Mouse (Mus musculus): ENCODE measurements at regions not wholly inside any gene's neighbourhood (a gene's known extent, or its start where the extent isn't known, plus 50 kb on each side); places are given as distances from the start of the nearest gene placed in this dataset.
"Not testable (repeated sequence)": the region's sequence is repeated elsewhere in the genome, so short reads cannot be mapped to it uniquely, and the experiment has no call there.

DNA sequence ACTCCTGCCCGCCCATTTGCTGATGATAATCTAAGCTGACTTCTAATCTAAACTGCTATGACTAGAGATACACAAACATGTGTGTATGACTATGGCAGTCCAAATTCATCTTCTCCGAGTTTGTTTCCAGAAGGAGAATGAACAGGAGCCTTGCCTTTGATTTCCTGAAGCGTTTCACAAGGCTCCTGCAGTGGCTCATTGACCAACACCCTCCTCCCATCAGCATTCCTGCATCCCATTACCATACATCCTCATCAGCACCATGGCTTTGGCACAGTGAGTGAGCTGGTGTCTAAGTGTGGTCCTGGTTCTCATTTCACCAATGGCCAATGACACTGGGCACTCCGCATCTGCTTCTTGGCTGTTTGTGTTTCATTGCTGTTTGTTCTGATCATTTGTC, 548.6 kb upstream of the Olfr1507 start:
- H3K27ac ChIP-seq (ENCODE audit: low read depth); H3K27me3 ChIP-seq (replicated peaks; ENCODE audit: control insufficient read depth, insufficient read depth, low read length); H3K4me2 ChIP-seq (ENCODE audit: low read length); H3K36me3 ChIP-seq (ENCODE audit: control insufficient read depth, insufficient read depth, low read length); H3K9me3 ChIP-seq (ENCODE audit: control insufficient read depth, low read length); H3K4me3 ChIP-seq (ENCODE audit: low read depth, low read length); DNase-seq (ENCODE audit: low spot score); ATAC-seq (replicated peaks; ENCODE audit: low FRiP score, low TSS enrichment, low read depth); H3K4me1 ChIP-seq (replicated peaks; ENCODE audit: control insufficient read depth, insufficient read depth, low read length); H3K9ac ChIP-seq (ENCODE audit: low read length): not testable (repeated sequence)
- WGBS: 64% methylated on average over 3 of the region's 4 CpGs

DNA sequence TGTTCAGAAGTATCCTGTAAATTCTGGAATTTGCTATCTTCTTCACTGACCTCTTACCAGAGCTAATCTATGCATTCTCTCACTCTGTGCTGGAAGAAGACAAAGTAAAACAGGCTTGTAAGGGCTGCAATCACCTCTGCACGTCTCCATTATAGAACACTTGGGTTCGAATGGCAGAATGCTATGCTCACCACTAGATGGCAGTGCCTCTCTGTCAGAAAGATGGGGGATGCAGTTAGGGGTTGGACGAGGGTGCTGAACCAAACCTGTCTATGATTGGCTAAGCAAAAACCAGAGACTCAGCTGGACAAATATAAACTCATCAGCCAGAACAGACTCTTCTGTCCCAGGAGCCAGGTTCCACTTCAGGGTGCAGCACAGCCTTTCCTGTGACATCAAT, 546.5 kb upstream of the Olfr1507 start:
- DNase-seq (ENCODE audit: low spot score); H3K36me3 ChIP-seq (ENCODE audit: control insufficient read depth, insufficient read depth, low read length); H3K27ac ChIP-seq (ENCODE audit: low read depth); H3K27me3 ChIP-seq (replicated peaks; ENCODE audit: control insufficient read depth, insufficient read depth, low read length); H3K4me2 ChIP-seq (ENCODE audit: low read length); H3K9me3 ChIP-seq (ENCODE audit: control insufficient read depth, low read length); H3K9ac ChIP-seq (ENCODE audit: low read length); ATAC-seq (replicated peaks; ENCODE audit: low FRiP score, low TSS enrichment, low read depth); H3K4me3 ChIP-seq (ENCODE audit: low read depth, low read length); H3K4me1 ChIP-seq (replicated peaks; ENCODE audit: control insufficient read depth, insufficient read depth, low read length): not testable (repeated sequence)
- 25% methylated on average over 3 of the region's 3 CpGs for WGBS

DNA sequence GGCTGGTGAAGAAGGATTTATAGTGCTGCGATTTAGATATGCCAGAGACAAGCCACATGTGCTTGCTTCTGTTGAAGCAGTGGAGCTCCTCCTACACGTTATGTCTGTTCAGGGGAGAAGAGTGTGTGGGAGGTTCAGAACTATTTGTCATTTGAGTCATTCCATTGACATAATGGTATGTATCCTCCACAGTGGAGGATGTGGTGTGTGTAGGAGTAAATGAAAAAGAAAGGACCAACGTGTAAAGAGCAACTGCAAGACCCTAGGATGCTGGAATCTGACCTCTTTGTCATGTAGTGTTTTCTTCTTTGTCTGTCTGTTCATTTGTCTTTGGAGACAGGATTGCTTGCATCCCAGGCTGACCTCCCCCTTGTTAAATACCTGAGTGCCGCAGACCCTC, 543.9 kb upstream of the Olfr1507 start:
- not testable (repeated sequence) for H3K4me3 ChIP-seq (ENCODE audit: low read depth, low read length); H3K9ac ChIP-seq (ENCODE audit: low read length); DNase-seq (ENCODE audit: low spot score); H3K4me2 ChIP-seq (ENCODE audit: low read length); H3K9me3 ChIP-seq (ENCODE audit: control insufficient read depth, low read length); H3K27ac ChIP-seq (ENCODE audit: low read depth); H3K4me1 ChIP-seq (replicated peaks; ENCODE audit: control insufficient read depth, insufficient read depth, low read length); ATAC-seq (replicated peaks; ENCODE audit: low FRiP score, low TSS enrichment, low read depth); H3K36me3 ChIP-seq (ENCODE audit: control insufficient read depth, insufficient read depth, low read length); H3K27me3 ChIP-seq (replicated peaks; ENCODE audit: control insufficient read depth, insufficient read depth, low read length)
- 58% methylated on average over 4 of the region's 4 CpGs for WGBS

DNA sequence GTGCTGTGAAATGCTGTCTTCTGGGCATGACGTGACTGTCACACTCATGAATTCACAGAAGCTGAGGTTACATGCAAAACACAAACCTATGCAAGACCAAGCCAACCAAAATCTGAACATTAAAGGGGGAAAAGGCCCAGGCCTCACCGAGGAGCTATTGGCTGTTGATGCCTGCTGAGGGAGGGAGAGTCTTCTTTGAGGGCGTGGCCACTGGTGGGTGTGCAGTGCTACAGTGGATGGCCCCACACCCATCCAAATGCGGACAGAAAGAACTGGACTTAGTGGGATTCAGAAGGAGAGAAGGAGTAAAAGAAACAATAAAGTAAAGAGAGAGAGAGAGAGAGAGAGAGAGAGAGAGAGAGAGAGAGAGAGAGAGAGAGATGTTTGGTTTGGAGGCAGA, 539.4 kb upstream of the Olfr1507 start:
- not testable (repeated sequence) for H3K4me1 ChIP-seq (replicated peaks; ENCODE audit: control insufficient read depth, insufficient read depth, low read length); H3K4me3 ChIP-seq (ENCODE audit: low read depth, low read length); H3K9me3 ChIP-seq (ENCODE audit: control insufficient read depth, low read length); H3K4me2 ChIP-seq (ENCODE audit: low read length); DNase-seq (ENCODE audit: low spot score); H3K9ac ChIP-seq (ENCODE audit: low read length); H3K27me3 ChIP-seq (replicated peaks; ENCODE audit: control insufficient read depth, insufficient read depth, low read length); ATAC-seq (replicated peaks; ENCODE audit: low FRiP score, low TSS enrichment, low read depth); H3K27ac ChIP-seq (ENCODE audit: low read depth); H3K36me3 ChIP-seq (ENCODE audit: control insufficient read depth, insufficient read depth, low read length)
- WGBS: no CpG with 5 or more reads among the region's 4 CpGs

DNA sequence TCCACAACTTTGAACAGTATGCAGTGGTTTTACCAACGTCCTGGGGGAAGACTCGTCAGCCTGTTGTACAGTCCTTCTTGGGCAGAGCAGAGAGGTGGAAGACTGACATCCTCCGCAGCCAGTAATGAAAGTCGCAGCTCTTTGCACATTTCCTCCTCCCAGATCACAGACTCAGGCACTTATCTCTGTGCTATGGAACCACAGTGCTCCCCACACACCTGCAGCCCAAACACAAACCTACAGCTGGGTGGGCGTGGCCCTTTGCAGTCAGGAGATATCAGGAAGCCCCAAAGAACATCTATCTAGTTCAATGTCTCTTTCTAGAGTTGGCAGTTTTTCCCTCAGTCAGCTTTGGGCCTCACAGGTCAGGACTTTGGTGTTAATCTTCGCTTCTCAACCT, 537.7 kb upstream of the Olfr1507 start:
- WGBS: no CpG with 5 or more reads among the region's 6 CpGs
- H3K9ac ChIP-seq (ENCODE audit: low read length); H3K4me2 ChIP-seq (ENCODE audit: low read length); H3K27me3 ChIP-seq (replicated peaks; ENCODE audit: control insufficient read depth, insufficient read depth, low read length); H3K4me3 ChIP-seq (ENCODE audit: low read depth, low read length); ATAC-seq (replicated peaks; ENCODE audit: low FRiP score, low TSS enrichment, low read depth); H3K36me3 ChIP-seq (ENCODE audit: control insufficient read depth, insufficient read depth, low read length); H3K27ac ChIP-seq (ENCODE audit: low read depth); H3K4me1 ChIP-seq (replicated peaks; ENCODE audit: control insufficient read depth, insufficient read depth, low read length); DNase-seq (ENCODE audit: low spot score); H3K9me3 ChIP-seq (ENCODE audit: control insufficient read depth, low read length): not testable (repeated sequence)

DNA sequence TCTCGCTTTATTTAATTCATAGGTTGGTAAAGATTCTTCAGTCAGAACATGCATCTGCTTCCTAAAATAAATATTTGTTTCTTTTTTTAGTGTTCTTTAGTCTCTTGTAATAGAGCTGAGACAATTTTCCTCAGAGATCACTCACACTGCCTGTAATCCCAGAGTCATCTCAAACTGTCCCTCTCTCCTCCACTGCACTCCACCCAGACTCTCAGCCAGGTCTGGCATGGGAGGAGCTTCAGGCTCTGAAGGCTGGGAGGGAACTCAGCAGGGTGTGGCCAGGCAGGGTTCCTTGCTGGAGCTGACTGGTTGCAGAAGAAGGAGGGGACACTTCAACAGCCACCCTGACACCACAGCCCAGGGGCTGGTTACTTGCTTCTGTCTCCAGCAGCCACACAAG, 536.9 kb upstream of the Olfr1507 start:
- H3K27ac ChIP-seq (ENCODE audit: low read depth); DNase-seq (ENCODE audit: low spot score); H3K4me3 ChIP-seq (ENCODE audit: low read depth, low read length); ATAC-seq (replicated peaks; ENCODE audit: low FRiP score, low TSS enrichment, low read depth); H3K36me3 ChIP-seq (ENCODE audit: control insufficient read depth, insufficient read depth, low read length); H3K4me1 ChIP-seq (replicated peaks; ENCODE audit: control insufficient read depth, insufficient read depth, low read length); H3K9ac ChIP-seq (ENCODE audit: low read length); H3K27me3 ChIP-seq (replicated peaks; ENCODE audit: control insufficient read depth, insufficient read depth, low read length); H3K4me2 ChIP-seq (ENCODE audit: low read length); H3K9me3 ChIP-seq (ENCODE audit: control insufficient read depth, low read length): not testable (repeated sequence)
- WGBS: no CpG with 5 or more reads among the region's 1 CpGs

DNA sequence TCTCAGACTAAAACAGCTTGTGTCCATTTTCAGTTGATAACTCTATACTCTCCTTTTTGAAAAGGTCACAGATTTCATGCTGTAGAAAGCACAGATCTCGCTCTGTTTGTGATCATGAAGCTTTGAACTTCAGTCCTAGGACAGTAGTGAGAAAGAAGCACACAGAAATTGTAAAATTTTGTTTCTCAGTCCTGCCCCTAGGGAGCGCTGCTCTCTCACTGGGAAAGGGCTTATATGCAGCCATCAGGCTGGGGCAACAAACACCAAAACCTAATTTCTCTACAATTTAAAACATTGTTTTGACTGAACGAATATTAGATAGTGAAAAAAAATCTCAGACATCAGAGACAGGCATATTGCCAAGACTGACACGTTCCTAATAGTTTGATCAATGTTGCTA, 534.7 kb upstream of the Olfr1507 start:
- not testable (repeated sequence) for DNase-seq (ENCODE audit: low spot score); H3K9me3 ChIP-seq (ENCODE audit: control insufficient read depth, low read length); ATAC-seq (replicated peaks; ENCODE audit: low FRiP score, low TSS enrichment, low read depth); H3K36me3 ChIP-seq (ENCODE audit: control insufficient read depth, insufficient read depth, low read length); H3K9ac ChIP-seq (ENCODE audit: low read length); H3K4me1 ChIP-seq (replicated peaks; ENCODE audit: control insufficient read depth, insufficient read depth, low read length); H3K4me2 ChIP-seq (ENCODE audit: low read length); H3K27ac ChIP-seq (ENCODE audit: low read depth); H3K27me3 ChIP-seq (replicated peaks; ENCODE audit: control insufficient read depth, insufficient read depth, low read length); H3K4me3 ChIP-seq (ENCODE audit: low read depth, low read length)
- no CpG with 5 or more reads among the region's 4 CpGs for whole genome bisulfite sequencing

DNA sequence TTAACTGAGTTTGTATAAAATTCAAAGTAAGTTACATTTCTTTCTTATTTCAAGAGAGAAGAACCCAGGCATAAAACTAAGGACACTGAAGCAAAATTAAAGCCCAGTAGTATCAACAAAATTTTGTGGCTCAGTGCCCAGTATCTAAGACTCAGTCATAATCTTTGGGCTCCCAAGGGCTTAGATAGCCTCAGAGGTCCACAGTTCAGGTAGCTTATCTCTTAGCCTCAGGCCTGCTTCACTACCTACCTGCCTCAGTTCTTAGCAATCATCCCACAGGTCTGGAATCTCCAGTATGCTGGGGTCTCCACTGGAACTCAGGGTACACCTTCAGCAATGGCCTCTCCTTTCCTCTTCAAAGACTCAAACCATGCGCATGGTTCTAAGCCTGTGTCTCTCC, 531.4 kb upstream of the Olfr1507 start:
- H3K4me2 ChIP-seq (ENCODE audit: low read length); H3K4me3 ChIP-seq (ENCODE audit: low read depth, low read length); H3K9me3 ChIP-seq (ENCODE audit: control insufficient read depth, low read length); H3K27me3 ChIP-seq (replicated peaks; ENCODE audit: control insufficient read depth, insufficient read depth, low read length); H3K4me1 ChIP-seq (replicated peaks; ENCODE audit: control insufficient read depth, insufficient read depth, low read length); H3K27ac ChIP-seq (ENCODE audit: low read depth); H3K9ac ChIP-seq (ENCODE audit: low read length); ATAC-seq (replicated peaks; ENCODE audit: low FRiP score, low TSS enrichment, low read depth); H3K36me3 ChIP-seq (ENCODE audit: control insufficient read depth, insufficient read depth, low read length); DNase-seq (ENCODE audit: low spot score): not testable (repeated sequence)
- no CpG with 5 or more reads among the region's 1 CpGs for WGBS

DNA sequence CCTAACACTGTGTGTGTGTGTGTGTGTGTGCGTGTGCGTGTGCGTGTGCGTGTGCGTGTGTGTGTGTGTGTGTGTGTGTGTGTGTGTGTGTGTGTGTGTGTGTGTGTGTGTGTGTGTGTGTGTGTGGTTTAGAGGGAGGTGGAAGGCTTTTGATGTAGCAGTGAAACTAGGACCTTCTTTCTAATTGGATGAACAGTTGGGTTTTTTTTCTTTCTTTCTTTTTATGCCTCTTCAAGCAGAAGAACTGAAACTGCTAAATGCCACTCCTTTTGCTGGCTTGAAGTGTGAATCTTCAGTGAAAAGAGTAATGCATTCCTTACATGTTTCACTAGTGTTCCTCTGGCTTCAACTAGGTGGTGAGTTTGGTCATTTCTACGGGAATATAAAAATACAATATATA, 524.6 kb upstream of the Olfr1507 start:
- H3K4me3 ChIP-seq (ENCODE audit: low read depth, low read length); DNase-seq (ENCODE audit: low spot score); H3K9ac ChIP-seq (ENCODE audit: low read length); H3K4me1 ChIP-seq (replicated peaks; ENCODE audit: control insufficient read depth, insufficient read depth, low read length); H3K27ac ChIP-seq (ENCODE audit: low read depth); H3K36me3 ChIP-seq (ENCODE audit: control insufficient read depth, insufficient read depth, low read length); H3K27me3 ChIP-seq (replicated peaks; ENCODE audit: control insufficient read depth, insufficient read depth, low read length); H3K4me2 ChIP-seq (ENCODE audit: low read length); ATAC-seq (replicated peaks; ENCODE audit: low FRiP score, low TSS enrichment, low read depth); H3K9me3 ChIP-seq (ENCODE audit: control insufficient read depth, low read length): not testable (repeated sequence)
- no CpG with 5 or more reads among the region's 6 CpGs for WGBS

Measured in intestine, embryonic 14.5 days (tissue).